Mouse (Mus musculus): ENCODE data around the gene Gm2016.
A peak's percentile ranks its signal among the peaks of the same experiment; 100 is the strongest.
"Not testable (repeated sequence)": the region's sequence is repeated elsewhere in the genome, so short reads cannot be mapped to it uniquely, and the experiment has no call there.

Gene Gm2016

GRCm38 (mm10) chr12:87873772-87874171 lies at the start of gene Gm2016:
Gene Gm2016, plus strand, starts transcription at chr12:87874072.
- DNase-seq, result not testable (repeated sequence)

- DNase-seq, result not testable (repeated sequence)
These were observed 31.6 kb upstream of the Gm2016 start, which contains the start of gene Gm2001 for GRCm38 (mm10) chr12:87842239-87842638. Gene Gm2001, minus strand, starts transcription at chr12:87842339.

- DNase-seq, result not testable (repeated sequence)
These were observed 23.2 kb upstream of the Gm2016 start for GRCm38 (mm10) chr12:87850657-87851056.

- not testable (repeated sequence) for DNase-seq
These were observed 17.8 kb upstream of the Gm2016 start for GRCm38 (mm10) chr12:87856067-87856466.

GRCm38 (mm10) chr12:87861740-87862692 lies 11.9 kb upstream of the Gm2016 start:
- peak; percentile 8 for DNase-seq

GRCm38 (mm10) chr12:87863638-87864037 lies 10.2 kb upstream of the Gm2016 start:
- DNase-seq, result not testable (repeated sequence)

GRCm38 (mm10) chr12:87864048-87864447 lies 9.8 kb upstream of the Gm2016 start:
- DNase-seq, result not testable (repeated sequence)

GRCm38 (mm10) chr12:87895070-87895469 lies 21.2 kb downstream of the Gm2016 start, which contains the start of gene Gm2022:
Gene Gm2022, plus strand, starts transcription at chr12:87895370.
- not testable (repeated sequence) for DNase-seq

- DNase-seq, result not testable (repeated sequence)
These were observed 45.8 kb downstream of the Gm2016 start, which contains the start of gene Gm2035 for GRCm38 (mm10) chr12:87919721-87920120. Gene Gm2035, minus strand, starts transcription at chr12:87919857.

Data from kidney, postnatal 10 days (tissue).